Mouse (Mus musculus) WW6 (cell line): Measurements from ENCODE around the gene Kcnq1.

Experiments
- DNase-seq: peaks from one replicate; pipeline ENCODE4 v3.0.0-alpha.2; 2013; ENCODE audit warnings: low read depth, low spot score

Gene Kcnq1

GRCm38 (mm10) chr7:143180761-143181160 is 74.6 kb downstream of the Kcnq1 start:
- no peak for DNase-seq

GRCm38 (mm10) chr7:143181311-143181710 is 75.1 kb downstream of the Kcnq1 start:
- DNase-seq, result no peak

DNA sequence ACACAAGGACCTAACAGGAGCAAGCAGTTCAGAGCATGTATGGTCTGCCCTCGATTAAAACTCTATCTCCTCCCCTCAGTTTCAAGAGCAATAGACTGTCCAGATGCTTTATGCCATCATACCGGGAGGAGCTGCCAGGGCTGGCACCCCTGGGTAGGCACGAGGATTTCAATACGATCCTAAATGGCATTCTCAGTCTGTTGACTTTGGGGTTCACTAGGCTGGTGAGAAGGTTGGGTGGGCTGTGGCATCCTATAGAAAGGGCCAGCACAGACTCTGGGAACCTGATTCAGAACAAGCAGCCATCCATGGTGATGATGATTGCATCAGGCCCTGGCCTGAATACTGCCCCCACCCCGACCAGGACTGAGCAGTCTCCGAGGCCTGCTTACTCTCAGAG is 79.3 kb downstream of the Kcnq1 start:
- DNase-seq, result no peak

DNA sequence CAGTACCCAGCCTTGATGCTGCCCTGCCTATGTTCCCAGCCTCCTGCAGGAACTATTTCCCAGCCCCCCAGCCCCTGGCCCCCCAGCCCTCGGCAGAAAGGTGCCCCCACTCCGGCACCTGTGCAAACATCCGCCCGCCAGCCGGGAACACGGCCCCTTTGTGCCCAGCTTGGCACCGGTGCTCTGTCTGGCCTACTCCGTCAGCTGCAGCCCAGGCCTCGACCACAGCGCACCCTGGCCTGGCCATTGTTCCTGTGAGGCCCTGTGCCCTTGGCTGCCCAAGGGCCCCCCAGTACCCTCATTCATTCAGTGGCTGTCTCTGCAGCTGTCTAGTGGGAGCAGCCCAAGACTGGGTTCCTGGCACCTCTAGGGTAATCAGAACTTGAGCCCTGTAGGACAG is 80.2 kb downstream of the Kcnq1 start:
- DNase-seq, result no peak

GRCm38 (mm10) chr7:143187181-143187580 is 81.0 kb downstream of the Kcnq1 start:
- no peak for DNase-seq

- no peak for DNase-seq
Observed at GRCm38 (mm10) chr7:143188589-143188988, 82.4 kb downstream of the Kcnq1 start.

GRCm38 (mm10) chr7:143189965-143190722 is 84.0 kb downstream of the Kcnq1 start:
- no peak for DNase-seq

DNA sequence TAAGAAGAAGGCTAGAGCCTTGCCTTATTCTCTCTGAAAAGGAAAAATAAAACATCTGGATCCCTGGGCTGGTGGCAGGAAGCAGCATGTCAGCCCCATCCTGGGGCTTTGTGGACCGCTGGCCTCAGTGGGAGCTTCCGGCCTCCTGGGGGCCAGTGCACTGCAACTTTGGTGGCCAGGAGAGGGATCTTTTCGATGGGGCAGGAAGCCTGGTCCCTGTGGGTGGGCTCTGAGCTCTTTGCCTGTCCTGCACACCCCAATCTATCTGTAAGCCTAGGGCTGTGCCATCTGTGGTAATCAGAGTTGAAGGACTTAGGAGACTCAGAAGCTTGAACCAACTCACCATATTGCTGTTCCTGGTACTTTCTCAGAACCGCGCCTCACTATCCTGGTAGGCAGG is 84.7 kb downstream of the Kcnq1 start:
- DNase-seq, result no peak

DNA sequence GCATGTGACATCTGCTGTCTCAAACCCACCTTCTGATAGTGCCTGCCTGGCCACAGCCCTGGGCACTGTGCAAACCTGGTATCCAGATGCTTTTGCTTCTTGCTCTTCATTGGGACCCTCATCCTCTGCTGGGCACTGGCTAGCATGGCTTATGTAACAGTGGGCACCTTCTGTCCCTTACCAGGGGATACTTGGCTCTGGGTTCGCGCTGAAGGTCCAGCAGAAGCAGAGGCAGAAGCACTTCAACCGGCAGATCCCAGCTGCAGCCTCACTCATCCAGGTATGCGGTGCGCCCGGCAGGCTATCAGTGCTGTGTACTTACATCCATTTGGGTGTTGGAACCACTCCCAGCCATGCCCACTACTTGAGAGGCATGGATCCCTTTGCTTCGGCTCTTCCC is 86.2 kb downstream of the Kcnq1 start:
- no peak for DNase-seq

DNA sequence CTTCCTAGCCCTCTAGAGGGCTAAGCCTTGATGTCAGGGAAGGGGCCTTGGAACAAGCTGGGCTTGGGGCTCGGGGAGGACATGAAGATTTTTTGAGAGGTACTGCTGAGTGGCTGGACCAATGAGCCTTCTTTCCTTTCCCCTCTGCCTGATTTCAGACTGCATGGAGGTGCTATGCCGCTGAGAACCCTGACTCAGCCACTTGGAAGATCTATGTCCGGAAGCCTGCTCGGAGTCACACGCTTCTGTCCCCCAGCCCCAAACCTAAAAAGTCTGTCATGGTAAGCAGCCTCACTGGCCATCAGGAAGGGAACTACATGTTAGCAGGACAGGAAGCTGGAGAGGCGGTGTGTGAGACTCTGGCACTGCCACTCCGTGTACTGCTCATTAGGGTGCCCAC is 87.9 kb downstream of the Kcnq1 start:
- DNase-seq, result no peak

DNA sequence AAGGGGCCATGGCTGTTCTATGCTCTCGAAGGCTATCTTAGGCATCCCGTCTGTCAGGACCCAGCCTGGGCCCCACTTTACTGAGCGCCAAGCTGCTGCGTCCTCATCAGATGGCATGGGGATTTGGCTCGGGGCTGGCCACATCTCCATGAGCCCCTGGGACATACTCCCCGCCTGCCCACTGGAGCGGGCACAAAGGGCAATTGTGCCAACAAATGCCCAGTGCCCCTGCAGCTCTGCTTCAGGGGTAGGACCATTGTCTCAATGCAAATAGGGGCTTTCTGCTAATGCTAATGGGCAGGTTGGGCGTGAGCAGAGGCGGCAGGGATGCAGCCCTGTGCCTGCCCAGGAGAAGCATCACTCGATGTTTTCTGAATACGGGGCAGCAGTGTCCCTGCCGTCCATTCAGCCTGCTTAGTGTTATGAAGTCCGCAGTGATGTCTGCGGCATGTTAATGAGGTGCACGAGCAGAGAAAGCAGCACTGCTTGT is 91.8 kb downstream of the Kcnq1 start:
- DNase-seq, result no peak

DNA sequence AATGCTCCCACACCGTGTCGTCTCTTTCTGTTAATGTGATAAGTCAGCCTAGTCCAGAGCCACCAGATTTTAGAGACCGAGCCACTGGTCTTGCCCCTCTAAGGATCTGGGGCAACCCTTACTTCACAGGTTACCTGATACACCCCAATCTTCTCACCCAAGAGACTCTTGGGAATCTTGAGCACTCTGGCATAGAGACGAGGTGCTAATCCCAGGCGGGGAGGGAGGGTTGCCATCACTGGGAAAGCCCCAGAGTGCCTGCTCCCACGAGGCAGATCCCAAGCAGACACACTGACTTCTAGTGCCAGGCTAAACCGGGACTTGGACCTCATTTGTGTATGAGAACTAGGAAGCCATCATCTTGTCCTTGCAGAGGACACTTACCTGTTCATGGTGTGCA is 92.3 kb downstream of the Kcnq1 start:
- no peak for DNase-seq

DNA sequence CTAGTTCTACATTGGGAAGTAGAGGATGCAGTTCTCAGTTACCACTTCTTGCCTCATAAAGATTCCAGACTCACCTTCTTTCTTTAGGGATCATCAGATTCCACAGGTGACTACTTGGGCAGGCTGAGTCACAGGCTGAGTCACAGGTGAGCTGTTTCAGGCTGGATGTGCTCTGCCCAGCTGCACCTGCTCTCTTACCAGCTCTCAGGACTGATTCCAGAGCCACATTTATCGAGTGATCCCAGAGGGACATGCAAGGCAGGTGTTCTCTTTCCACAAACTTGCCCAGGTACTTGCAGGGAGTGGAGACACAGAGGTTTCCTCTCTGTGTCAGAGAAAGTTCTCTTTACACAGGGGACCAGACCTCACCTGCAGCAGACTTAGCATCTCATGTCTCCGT is 95.1 kb downstream of the Kcnq1 start:
- DNase-seq, result no peak

- DNase-seq, result no peak
Observed at GRCm38 (mm10) chr7:143203897-143204296, 97.7 kb downstream of the Kcnq1 start.

- no peak for DNase-seq
Observed at GRCm38 (mm10) chr7:143207044-143207443, 100.9 kb downstream of the Kcnq1 start.

GRCm38 (mm10) chr7:143210796-143211195 is 104.6 kb downstream of the Kcnq1 start:
- no peak for DNase-seq

DNA sequence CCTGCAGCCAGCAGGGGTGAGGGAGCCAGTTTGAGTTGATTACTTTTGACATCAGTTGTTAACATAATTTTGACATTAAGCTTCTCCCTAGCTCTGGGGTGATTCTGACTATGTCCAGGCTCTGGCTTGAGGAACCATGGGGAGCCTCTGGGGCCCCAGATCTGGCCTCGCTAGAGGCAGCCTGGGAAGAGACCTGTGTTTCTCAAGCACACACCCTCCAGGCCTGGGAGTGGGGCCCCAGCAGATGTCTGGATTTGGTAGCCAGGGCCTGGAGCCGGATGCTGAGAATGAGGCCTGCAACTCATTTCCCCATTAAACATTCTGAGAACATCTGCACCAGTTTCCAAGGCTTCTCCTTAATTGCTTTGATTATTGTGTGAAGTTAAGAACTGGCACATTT is 145.0 kb downstream of the Kcnq1 start:
- no peak for DNase-seq

DNA sequence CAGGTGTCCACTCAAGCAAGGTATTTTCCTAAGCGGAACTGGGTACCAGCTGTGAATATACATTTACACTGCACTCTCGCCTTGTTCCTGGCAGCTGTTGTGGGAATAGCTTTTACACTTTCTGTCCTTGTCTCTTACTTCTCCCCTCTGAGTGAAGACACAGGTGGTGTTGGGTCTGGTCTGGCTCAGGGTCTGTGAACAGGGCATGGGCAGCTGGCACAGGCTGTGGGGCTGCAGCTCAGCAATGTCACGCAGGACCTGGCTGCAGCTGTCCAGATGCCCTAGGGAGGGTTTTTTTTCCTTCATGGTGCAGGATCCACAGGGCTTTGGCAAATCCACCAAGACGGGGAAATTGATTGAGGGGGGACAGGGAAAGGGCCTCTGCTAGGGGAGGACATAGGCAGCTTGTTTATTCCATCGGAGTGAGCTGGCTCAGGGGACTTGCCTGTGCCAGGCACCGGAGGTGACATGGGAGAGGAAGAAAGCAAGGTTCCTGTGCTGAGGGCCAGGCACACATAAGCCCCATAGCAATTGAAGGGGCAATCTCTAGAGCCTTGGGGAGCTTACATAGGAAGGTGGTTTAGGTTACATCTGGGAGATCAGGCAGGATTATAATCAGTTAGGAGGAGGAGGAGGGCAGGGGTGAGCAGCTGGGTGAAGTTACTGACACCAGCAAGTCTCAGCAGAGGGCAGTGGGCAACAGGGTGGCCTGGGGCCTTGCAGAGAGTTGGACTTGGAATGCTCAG is 147.1 kb downstream of the Kcnq1 start:
- DNase-seq, result no peak

- DNase-seq, result no peak
Observed at GRCm38 (mm10) chr7:143254901-143255300, 148.7 kb downstream of the Kcnq1 start.

- no peak for DNase-seq
Observed at GRCm38 (mm10) chr7:143261246-143261645, 155.1 kb downstream of the Kcnq1 start.

DNA sequence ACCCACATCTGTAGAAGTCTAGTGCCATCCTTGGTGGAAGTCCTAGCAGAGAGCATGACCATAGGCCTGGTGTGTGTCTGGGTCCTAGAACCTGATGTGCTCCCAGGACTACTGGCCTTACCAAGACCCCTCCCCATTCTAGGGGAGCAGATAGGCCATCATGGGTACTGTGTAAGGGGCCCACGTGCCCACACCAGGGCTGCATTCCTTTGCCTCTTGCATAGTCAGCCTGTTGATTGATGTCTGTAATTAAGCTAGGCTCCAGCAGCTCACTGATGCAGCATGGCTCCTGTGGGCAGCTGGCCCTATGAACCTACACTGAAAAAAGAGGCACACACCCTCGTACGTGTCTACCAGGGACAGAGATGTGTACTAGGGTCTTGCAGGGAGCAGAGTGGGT is 157.4 kb downstream of the Kcnq1 start:
- no peak for DNase-seq

DNA sequence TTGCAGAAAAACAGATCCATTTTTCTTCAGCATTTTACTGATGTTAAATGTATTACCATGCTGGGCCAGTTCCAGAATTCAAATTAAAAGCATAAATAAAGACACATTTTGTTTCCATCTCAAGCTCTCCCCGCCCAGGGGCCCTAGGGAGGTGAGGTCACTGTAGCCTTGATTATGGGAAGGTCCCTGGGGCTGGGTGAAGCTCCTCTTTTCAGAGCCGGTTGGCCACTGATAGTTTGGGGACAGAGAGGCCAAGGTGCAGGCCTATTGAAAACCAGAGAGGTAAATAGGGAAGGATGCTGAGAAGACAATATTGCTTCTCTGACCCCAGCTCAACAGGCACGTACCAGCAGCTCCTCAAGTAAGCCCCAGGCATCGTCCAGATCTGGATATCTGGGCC is 157.8 kb downstream of the Kcnq1 start:
- DNase-seq, result no peak

DNA sequence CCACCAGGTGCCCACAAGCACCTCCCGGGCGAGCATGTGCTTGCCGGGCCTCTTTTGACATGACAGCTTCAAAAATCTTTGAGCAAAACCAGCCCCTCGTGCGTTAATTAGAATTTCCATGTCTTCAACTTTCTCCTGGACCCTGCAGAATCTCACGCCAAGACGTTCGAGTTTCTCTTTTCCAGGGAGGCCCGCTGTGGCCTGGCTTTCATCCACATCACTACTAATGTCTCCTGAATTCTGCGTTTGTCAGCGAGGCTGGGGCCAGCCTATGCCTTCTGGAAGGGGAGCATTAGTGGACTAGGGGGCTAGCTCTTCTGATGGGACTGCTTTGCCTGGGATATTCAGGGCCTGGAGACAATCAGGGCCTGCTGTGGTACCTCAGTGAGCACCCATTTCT is 159.2 kb downstream of the Kcnq1 start:
- DNase-seq, result no peak
